Mouse (Mus musculus) cortical plate, adult 2 months (tissue): Measurements from ENCODE around the gene Rock2. TPM values are rescaled to one million over a fixed set of nuclear protein-coding genes. Genes with fewer than 3 reads are reported as not detected.
A peak's percentile ranks its signal among the peaks of the same experiment; 100 is the strongest.

Experiments
- H3K27ac ChIP-seq: fragments of 200-500 bp; 2 replicates; pipeline ENCODE4 v1.5.1; 2012; ENCODE audit warnings: low read length, control low read depth, inconsistent platforms; ENCODE audit not compliant: insufficient read depth
- H3K4me1 ChIP-seq: fragments of 200-500 bp; 2 replicates; pipeline ENCODE4 v1.6.1; 2011; ENCODE audit warnings: low read length; ENCODE audit not compliant: control insufficient read depth, insufficient read depth
- H3K4me3 ChIP-seq: fragments of 200-500 bp; 2 replicates; pipeline ENCODE4 v1.5.1; 2011; ENCODE audit warnings: mild to moderate bottlenecking, low read length, control low read depth; ENCODE audit not compliant: insufficient read depth
- CTCF ChIP-seq: fragments of 200-500 bp; IDR thresholded peaks from 2 replicates; pipeline ENCODE4 v1.5.1; 2011; ENCODE audit warnings: mild to moderate bottlenecking, control low read depth, low read length; ENCODE audit not compliant: insufficient read depth; ENCODE audit errors: extremely low read depth
- POLR2A ChIP-seq: fragments of 200-500 bp; IDR thresholded peaks from 2 replicates; pipeline ENCODE4 v1.6.1; 2011; ENCODE audit warnings: mild to moderate bottlenecking, low read length, control low read depth; ENCODE audit not compliant: insufficient read depth; ENCODE audit errors: extremely low read depth
- polyA plus RNA-seq: library from polyadenylated mRNA; depleted of rRNA; stranded (reverse); fragments of >200 nt; gene quantifications from 2 replicates; pipeline ENCODE4 v1.2.3, GENCODE M21; 2012

Gene Rock2
- polyA plus RNA-seq, 1 experiment: 48.3 TPM

GRCm38 (mm10) chr12:16858081-16858480, 36.6 kb upstream of the Rock2 start:
- no peak overlapping the region for H3K27ac ChIP-seq
- H3K4me1 ChIP-seq: peaks cover 7% of the 10 kb centered on the region; the same call in 1 of the 2 replicates
- TF ChIP-seq CTCF: no peak
- TF ChIP-seq POLR2A: no peak
- H3K4me3 ChIP-seq: no peak overlapping the region

- Histone ChIP-seq H3K4me3 (no peak overlapping the region), H3K27ac (no peak overlapping the region), H3K4me1 (peaks cover 3% of the 10 kb centered on the region; the same call in 1 of the 2 replicates)
- no peak for TF ChIP-seq CTCF
- no peak for TF ChIP-seq POLR2A
These were observed 34.9 kb upstream of the Rock2 start for GRCm38 (mm10) chr12:16859781-16860180.

GRCm38 (mm10) chr12:16860533-16860932, 34.2 kb upstream of the Rock2 start:
- Histone ChIP-seq H3K4me3 (no peak overlapping the region), H3K4me1 (peaks cover 3% of the 10 kb centered on the region; the same call in 1 of the 2 replicates), H3K27ac (peak overlapping the region; percentile 78; the same call in 1 of the 2 replicates)
- no peak for TF ChIP-seq POLR2A
- TF ChIP-seq CTCF: no peak

GRCm38 (mm10) chr12:16860961-16861360, 33.7 kb upstream of the Rock2 start:
- Histone ChIP-seq H3K4me1 (peaks cover 3% of the 10 kb centered on the region; the same call in 1 of the 2 replicates), H3K27ac (peak overlapping the region; percentile 78; the same call in 1 of the 2 replicates), H3K4me3 (no peak overlapping the region)
- TF ChIP-seq POLR2A (no peak), CTCF (no peak)

GRCm38 (mm10) chr12:16864477-16864876, 30.2 kb upstream of the Rock2 start:
- H3K4me3 ChIP-seq: no peak overlapping the region
- H3K4me1 ChIP-seq: peaks cover 3% of the 10 kb centered on the region; the same call in 1 of the 2 replicates
- TF ChIP-seq POLR2A: no peak
- TF ChIP-seq CTCF: no peak
- H3K27ac ChIP-seq: no peak overlapping the region

- TF ChIP-seq POLR2A (no peak), CTCF (no peak)
- H3K4me1 ChIP-seq: peaks cover 6% of the 10 kb centered on the region
- no peak overlapping the region for H3K27ac ChIP-seq
- H3K4me3 ChIP-seq: no peak overlapping the region
These were observed 28.8 kb upstream of the Rock2 start for GRCm38 (mm10) chr12:16865871-16866270.

GRCm38 (mm10) chr12:16866460-16866859, 28.2 kb upstream of the Rock2 start:
- TF ChIP-seq POLR2A (no peak), CTCF (no peak)
- H3K4me3 ChIP-seq: no peak overlapping the region
- no peak overlapping the region for H3K27ac ChIP-seq
- peaks cover 5% of the 10 kb centered on the region for H3K4me1 ChIP-seq

GRCm38 (mm10) chr12:16867306-16867705, 27.4 kb upstream of the Rock2 start:
- TF ChIP-seq POLR2A (no peak), CTCF (no peak)

GRCm38 (mm10) chr12:16868618-16869017, 26.1 kb upstream of the Rock2 start:
- no peak for TF ChIP-seq CTCF
- no peak for TF ChIP-seq POLR2A
- Histone ChIP-seq H3K4me3 (no peak overlapping the region), H3K27ac (no peak overlapping the region), H3K4me1 (peaks cover 10% of the 10 kb centered on the region)

More at GRCm38 (mm10) chr12:16867306-16867705, 27.4 kb upstream of the Rock2 start:
- peaks cover 5% of the 10 kb centered on the region for H3K4me1 ChIP-seq
- no peak overlapping the region for H3K4me3 ChIP-seq
- no peak overlapping the region for H3K27ac ChIP-seq

- peaks cover 12% of the 10 kb centered on the region for H3K4me1 ChIP-seq
- TF ChIP-seq POLR2A (no peak), CTCF (no peak)
- no peak overlapping the region for H3K27ac ChIP-seq
- H3K4me3 ChIP-seq: no peak overlapping the region
These were observed 25.5 kb upstream of the Rock2 start for GRCm38 (mm10) chr12:16869091-16869778.
